Mouse (Mus musculus) limb, embryonic 13.5 days (tissue): ENCODE measurements at regions not wholly inside any gene's neighbourhood (a gene's known extent, or its start where the extent isn't known, plus 50 kb on each side); places are given as distances from the start of the nearest gene placed in this dataset.

ENCODE experiments used
- ATAC-seq: fragments of 200-750 bp; cut with Nextera tagmentation; 2 replicates; pipeline ENCODE4 v1.8.0; 2017; ENCODE audit warnings: low read depth, moderate number of reproducible peaks, moderate TSS enrichment; ENCODE audit not compliant: low FRiP score
- H3K27ac ChIP-seq: fragments of 300-500 bp; sonication (generic); 2 replicates; pipeline ENCODE4 v1.5.1; 2015; ENCODE audit warnings: inconsistent platforms, mild to moderate bottlenecking, moderate library complexity
- H3K27me3 ChIP-seq: fragments of 300-500 bp; sonication (generic); 2 replicates; pipeline ENCODE4 v1.6.1; 2015; ENCODE audit warnings: mild to moderate bottlenecking, inconsistent platforms
- H3K36me3 ChIP-seq: fragments of 300-500 bp; sonication (generic); 2 replicates; pipeline ENCODE4 v1.6.1; 2015; ENCODE audit warnings: inconsistent platforms, mild to moderate bottlenecking, moderate library complexity
- H3K4me1 ChIP-seq: fragments of 300-500 bp; sonication (generic); 2 replicates; pipeline ENCODE4 v1.6.1; 2015; ENCODE audit warnings: inconsistent platforms
- H3K4me2 ChIP-seq: fragments of 300-500 bp; sonication (generic); replicated peaks from 2 replicates; pipeline ENCODE4 v1.6.1; 2015; ENCODE audit warnings: inconsistent platforms, mild to moderate bottlenecking, moderate library complexity
- H3K4me3 ChIP-seq: fragments of 300-500 bp; sonication (generic); 2 replicates; pipeline ENCODE4 v1.5.1; 2015; ENCODE audit warnings: moderate library complexity, mild to moderate bottlenecking, inconsistent platforms
- H3K9ac ChIP-seq: fragments of 300-500 bp; sonication (generic); 2 replicates; pipeline ENCODE4 v1.6.1; 2015; ENCODE audit warnings: mild to moderate bottlenecking, inconsistent platforms
- H3K9me3 ChIP-seq: fragments of 300-500 bp; sonication (generic); 2 replicates; pipeline ENCODE4 v1.6.1; 2016; ENCODE audit warnings: inconsistent platforms
- WGBS: fragments of 180-500 bp; shearing (Covaris S2); methylation state at CpG from one replicate; pipeline ENCODE4 v1.1.7; 2015; 5-methylcytosine and 5-hydroxymethylcytosine counted together

- no peak overlapping the region for H3K4me2 ChIP-seq
- no peak overlapping the region for H3K4me3 ChIP-seq
- H3K4me1 ChIP-seq: no peaks in the 10 kb centered on the region
- H3K36me3 ChIP-seq: no peaks in the 10 kb centered on the region
- ATAC-seq: no peak
- WGBS: 69% methylated on average over 2 of the region's 2 CpGs
- H3K27ac ChIP-seq: no peak overlapping the region
- H3K9me3 ChIP-seq: no peaks in the 10 kb centered on the region
- H3K9ac ChIP-seq: no peak overlapping the region
- no peaks in the 10 kb centered on the region for H3K27me3 ChIP-seq
These were observed 2926.3 kb upstream of the 5930422O12Rik start for GRCm38 (mm10) chr8:30502164-30502563.

GRCm38 (mm10) chr8:30511358-30511757, 2917.2 kb upstream of the 5930422O12Rik start:
- no peak for ATAC-seq
- 95% methylated on average over 2 of the region's 2 CpGs for WGBS
- Histone ChIP-seq H3K4me1 (no peaks in the 10 kb centered on the region), H3K4me2 (no peak overlapping the region), H3K4me3 (no peak overlapping the region), H3K27ac (no peak overlapping the region), H3K27me3 (no peaks in the 10 kb centered on the region), H3K36me3 (no peaks in the 10 kb centered on the region), H3K9me3 (no peaks in the 10 kb centered on the region), H3K9ac (no peak overlapping the region)

- no peaks in the 10 kb centered on the region for H3K9me3 ChIP-seq
- WGBS: 50% methylated on average over 10 of the region's 10 CpGs
- no peaks in the 10 kb centered on the region for H3K36me3 ChIP-seq
- H3K27ac ChIP-seq: no peak overlapping the region
- H3K4me2 ChIP-seq: no peak overlapping the region
- no peaks in the 10 kb centered on the region for H3K4me1 ChIP-seq
- H3K27me3 ChIP-seq: no peaks in the 10 kb centered on the region
- H3K4me3 ChIP-seq: no peak overlapping the region
- no peak for ATAC-seq
- no peak overlapping the region for H3K9ac ChIP-seq
These were observed 2905.6 kb upstream of the 5930422O12Rik start for GRCm38 (mm10) chr8:30522806-30523462.

- Histone ChIP-seq H3K9me3 (no peaks in the 10 kb centered on the region), H3K9ac (no peak overlapping the region), H3K36me3 (no peaks in the 10 kb centered on the region), H3K4me2 (no peak overlapping the region), H3K4me1 (no peaks in the 10 kb centered on the region), H3K4me3 (no peak overlapping the region), H3K27me3 (no peaks in the 10 kb centered on the region), H3K27ac (no peak overlapping the region)
- ATAC-seq: no peak
- 66% methylated on average over 3 of the region's 3 CpGs for WGBS
These were observed 2895.5 kb upstream of the 5930422O12Rik start for GRCm38 (mm10) chr8:30532862-30533500.

GRCm38 (mm10) chr8:30533501-30533870, 2895.0 kb upstream of the 5930422O12Rik start:
- Histone ChIP-seq H3K27ac (no peak overlapping the region), H3K36me3 (no peaks in the 10 kb centered on the region), H3K4me2 (no peak overlapping the region), H3K4me1 (no peaks in the 10 kb centered on the region), H3K27me3 (no peaks in the 10 kb centered on the region), H3K4me3 (no peak overlapping the region), H3K9ac (no peak overlapping the region), H3K9me3 (no peaks in the 10 kb centered on the region)
- ATAC-seq: no peak
- WGBS: 83% methylated on average over 3 of the region's 3 CpGs

GRCm38 (mm10) chr8:30535450-30535849, 2893.1 kb upstream of the 5930422O12Rik start:
- Histone ChIP-seq H3K9ac (no peak overlapping the region), H3K4me1 (no peaks in the 10 kb centered on the region), H3K27ac (no peak overlapping the region), H3K9me3 (no peaks in the 10 kb centered on the region), H3K27me3 (no peaks in the 10 kb centered on the region), H3K4me3 (no peak overlapping the region), H3K36me3 (no peaks in the 10 kb centered on the region), H3K4me2 (no peak overlapping the region)
- 75% methylated on average over 3 of the region's 3 CpGs for WGBS
- no peak for ATAC-seq

GRCm38 (mm10) chr8:30542196-30542595, 2886.3 kb upstream of the 5930422O12Rik start:
- H3K27ac ChIP-seq: no peak overlapping the region
- no peaks in the 10 kb centered on the region for H3K36me3 ChIP-seq
- ATAC-seq: no peak
- no peaks in the 10 kb centered on the region for H3K9me3 ChIP-seq
- H3K27me3 ChIP-seq: no peaks in the 10 kb centered on the region
- no peak overlapping the region for H3K9ac ChIP-seq
- no peaks in the 10 kb centered on the region for H3K4me1 ChIP-seq
- H3K4me2 ChIP-seq: no peak overlapping the region
- 91% methylated on average over 1 of the region's 1 CpGs for WGBS
- no peak overlapping the region for H3K4me3 ChIP-seq

GRCm38 (mm10) chr8:30547820-30548219, 2880.7 kb upstream of the 5930422O12Rik start:
- no peaks in the 10 kb centered on the region for H3K27me3 ChIP-seq
- WGBS: 7% methylated on average over 2 of the region's 2 CpGs
- H3K4me1 ChIP-seq: peaks cover 4% of the 10 kb centered on the region
- H3K9ac ChIP-seq: no peak overlapping the region
- no peak overlapping the region for H3K27ac ChIP-seq
- no peaks in the 10 kb centered on the region for H3K36me3 ChIP-seq
- H3K4me3 ChIP-seq: no peak overlapping the region
- H3K9me3 ChIP-seq: no peaks in the 10 kb centered on the region
- peak; percentile 67; the same call in 1 of the 2 replicates for ATAC-seq
- H3K4me2 ChIP-seq: no peak overlapping the region

- ATAC-seq: no peak
- H3K4me1 ChIP-seq: peaks cover 4% of the 10 kb centered on the region
- H3K9ac ChIP-seq: no peak overlapping the region
- no peak overlapping the region for H3K4me2 ChIP-seq
- H3K36me3 ChIP-seq: no peaks in the 10 kb centered on the region
- no peak overlapping the region for H3K4me3 ChIP-seq
- no peaks in the 10 kb centered on the region for H3K9me3 ChIP-seq
- 68% methylated on average over 1 of the region's 1 CpGs for WGBS
- H3K27ac ChIP-seq: no peak overlapping the region
- no peaks in the 10 kb centered on the region for H3K27me3 ChIP-seq
These were observed 2877.5 kb upstream of the 5930422O12Rik start for GRCm38 (mm10) chr8:30551051-30551450.

- Histone ChIP-seq H3K36me3 (no peaks in the 10 kb centered on the region), H3K4me1 (peaks cover 10% of the 10 kb centered on the region; the same call in 1 of the 2 replicates), H3K9me3 (no peaks in the 10 kb centered on the region), H3K9ac (no peak overlapping the region), H3K27me3 (no peaks in the 10 kb centered on the region), H3K4me2 (no peak overlapping the region), H3K27ac (no peak overlapping the region), H3K4me3 (no peak overlapping the region)
- ATAC-seq: no peak
These were observed 2871.1 kb upstream of the 5930422O12Rik start for GRCm38 (mm10) chr8:30557429-30557828.

GRCm38 (mm10) chr8:30561323-30562207, 2866.9 kb upstream of the 5930422O12Rik start:
- no peaks in the 10 kb centered on the region for H3K36me3 ChIP-seq
- H3K4me2 ChIP-seq: no peak overlapping the region; the same call in 1 of the 2 replicates
- H3K4me3 ChIP-seq: no peak overlapping the region
- WGBS: 34% methylated on average over 8 of the region's 8 CpGs
- H3K4me1 ChIP-seq: peaks cover 10% of the 10 kb centered on the region; the same call in 1 of the 2 replicates
- H3K27ac ChIP-seq: no peak overlapping the region
- H3K9ac ChIP-seq: no peak overlapping the region
- peak; percentile 81 for ATAC-seq
- no peaks in the 10 kb centered on the region for H3K9me3 ChIP-seq
- no peaks in the 10 kb centered on the region for H3K27me3 ChIP-seq

- H3K4me3 ChIP-seq: no peak overlapping the region
- no peak overlapping the region for H3K27ac ChIP-seq
- no peak for ATAC-seq
- H3K4me1 ChIP-seq: no peaks in the 10 kb centered on the region
- no peaks in the 10 kb centered on the region for H3K9me3 ChIP-seq
- H3K36me3 ChIP-seq: no peaks in the 10 kb centered on the region
- WGBS: 81% methylated on average over 3 of the region's 3 CpGs
- H3K27me3 ChIP-seq: no peaks in the 10 kb centered on the region
- no peak overlapping the region for H3K9ac ChIP-seq
- H3K4me2 ChIP-seq: no peak overlapping the region
These were observed 2858.7 kb upstream of the 5930422O12Rik start for GRCm38 (mm10) chr8:30569799-30570198.
